Mouse (Mus musculus) ES-Bruce4 (cell line): Measurements from ENCODE around the gene Lpp.

Experiments
- CTCF ChIP-seq: IDR thresholded peaks from one replicate; pipeline ENCODE4 v1.8.1; 2011; ENCODE audit warnings: low read depth, low read length
- EP300 ChIP-seq: IDR thresholded peaks from 2 replicates; pipeline ENCODE4 v1.6.1; 2011; ENCODE audit warnings: low read depth, low read length; ENCODE audit not compliant: insufficient read depth
- POLR2A ChIP-seq: IDR thresholded peaks from one replicate; pipeline ENCODE4 v1.8.1; 2011; ENCODE audit warnings: low read length; ENCODE audit not compliant: insufficient read depth

DNA sequence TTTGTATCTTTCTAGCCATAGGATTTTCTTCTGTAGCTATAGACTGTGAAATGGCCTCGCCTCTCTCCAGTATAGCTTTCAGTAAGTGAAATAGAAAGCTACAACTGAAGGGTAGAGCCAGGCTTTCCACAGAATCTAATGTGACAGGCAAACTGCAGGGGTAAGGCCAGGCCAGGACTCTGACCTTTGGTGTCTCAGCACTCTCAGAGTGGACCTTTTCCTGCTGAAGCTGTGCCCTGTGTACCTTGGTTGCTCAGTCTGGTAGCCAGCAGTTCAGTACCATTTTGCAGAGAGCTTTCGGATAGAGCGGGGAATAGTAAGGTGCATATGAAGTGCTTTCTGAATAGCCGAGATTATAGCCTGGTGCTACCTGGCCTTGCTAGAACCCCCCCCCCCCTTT is 9.5 kb downstream of the Lpp start:
- no peak for TF ChIP-seq CTCF
- no peak for TF ChIP-seq EP300
- no peak for TF ChIP-seq POLR2A
